22 mouse cellular contexts compared by ENCODE assay signal in genomic region chr4:129971989-129972388, GRCm38 (mm10). TPM values are rescaled to one million over a fixed set of nuclear protein-coding genes. Genes with fewer than 3 reads are reported as not detected.
DNase-seq lines count a peak whose midpoint lies in the region; ATAC-seq and TF ChIP-seq lines count a peak whose summit lies in the region.
"Had no signal": no experiment of that assay in that cellular context is flagged by ENCODE, and none has a peak within 500 bp of the region (broad histone marks: within the 10 kb centered on the region; RNA-seq: fewer than 3 reads in every experiment).

No protein-coding gene starts in this region.

- H3K36me3 ChIP-seq in forebrain, embryonic 14.5 days (ENCODE audit: control insufficient read depth, insufficient read depth, low read length) = no peaks in the 10 kb centered on the region
- H3K36me3 ChIP-seq in forebrain, embryonic 10.5 days (replicated peaks) = no peaks in the 10 kb centered on the region
- no peaks in the 10 kb centered on the region for H3K36me3 ChIP-seq in hindbrain, embryonic 12.5 days
- no peaks in the 10 kb centered on the region for H3K36me3 ChIP-seq in hindbrain, embryonic 11.5 days (ENCODE audit: control insufficient read depth, insufficient read depth, low read length)
- no peaks in the 10 kb centered on the region for H3K36me3 ChIP-seq in hindbrain, postnatal 0 days (ENCODE audit: insufficient read depth, low read length)
- H3K36me3 ChIP-seq: G1E; limb, embryonic 10.5 days; liver, embryonic 12.5 days had no signal

- H3K9ac ChIP-seq in forebrain, embryonic 14.5 days (ENCODE audit: low read length) = no peak overlapping the region
- H3K9ac ChIP-seq in hindbrain, embryonic 12.5 days = peak overlapping the region; percentile 23; the same call in 1 of the 2 replicates
- H3K9ac ChIP-seq in hindbrain, embryonic 11.5 days (ENCODE audit: low read depth, low read length) = no peak overlapping the region
- no peak overlapping the region for H3K9ac ChIP-seq in hindbrain, postnatal 0 days (replicated peaks; ENCODE audit: low read length)
- H3K9ac ChIP-seq: liver, embryonic 12.5 days had no signal

- no peak overlapping the region for H3K4me2 ChIP-seq in forebrain, embryonic 14.5 days (ENCODE audit: low read length)
- no peak overlapping the region for H3K4me2 ChIP-seq in hindbrain, embryonic 12.5 days (replicated peaks)
- no peak overlapping the region for H3K4me2 ChIP-seq in hindbrain, embryonic 11.5 days (replicated peaks; ENCODE audit: low read depth, low read length)
- no peak overlapping the region for H3K4me2 ChIP-seq in hindbrain, postnatal 0 days (ENCODE audit: low read depth, low read length)
- H3K4me2 ChIP-seq: liver, embryonic 12.5 days; midbrain, embryonic 11.5 days had no signal

- DNase-seq in forebrain, embryonic 14.5 days (ENCODE audit: low spot score) = peak; percentile 72
- no peak for DNase-seq in forebrain, embryonic 10.5 days (ENCODE audit: extremely low spot score, low spot score)
- no peak for DNase-seq in hindbrain, embryonic 11.5 days (ENCODE audit: low spot score)
- DNase-seq in lung, postnatal 10 days = peak; percentile 47
- no peak for DNase-seq in lung, postnatal 4 days
- DNase-seq in hindbrain, postnatal 0 days (ENCODE audit: low spot score) = peak; percentile 68
- DNase-seq: adrenal gland, adult 2 months; B cell, adult 2 months; cerebellum, adult 9-10 months; kidney, postnatal 36 days; layer of hippocampus, postnatal 36 days; lung, postnatal 14 days; thymus, postnatal 14 days had no signal

- no peak overlapping the region for H3K4me3 ChIP-seq in forebrain, embryonic 14.5 days (ENCODE audit: low read depth, low read length)
- H3K4me3 ChIP-seq in forebrain, embryonic 10.5 days = no peak overlapping the region
- H3K4me3 ChIP-seq in hindbrain, embryonic 12.5 days = no peak overlapping the region
- no peak overlapping the region for H3K4me3 ChIP-seq in hindbrain, embryonic 11.5 days (ENCODE audit: low read depth, low read length)
- no peak overlapping the region for H3K4me3 ChIP-seq in hindbrain, postnatal 0 days (ENCODE audit: low read length)
- H3K4me3 ChIP-seq: erythroblast, embryonic 14.5 days; limb, embryonic 10.5 days; liver, embryonic 12.5 days had no signal

- ATAC-seq in forebrain, embryonic 14.5 days = no peak
- no peak for ATAC-seq in hindbrain, embryonic 12.5 days (ENCODE audit: low FRiP score)
- no peak for ATAC-seq in hindbrain, embryonic 11.5 days (ENCODE audit: low FRiP score)
- ATAC-seq in hindbrain, postnatal 0 days = no peak
- ATAC-seq: intestine, embryonic 16.5 days; liver, embryonic 12.5 days had no signal

- no peaks in the 10 kb centered on the region for H3K27me3 ChIP-seq in forebrain, embryonic 14.5 days (replicated peaks; ENCODE audit: control insufficient read depth, insufficient read depth, low read length)
- H3K27me3 ChIP-seq in forebrain, embryonic 10.5 days (ENCODE audit: poor library complexity, severe bottlenecking) = peaks cover 83% of the 10 kb centered on the region
- peaks cover 22% of the 10 kb centered on the region for H3K27me3 ChIP-seq in hindbrain, embryonic 12.5 days
- H3K27me3 ChIP-seq in hindbrain, embryonic 11.5 days (ENCODE audit: control insufficient read depth, insufficient read depth, low read length) = peaks cover 4% of the 10 kb centered on the region; the same call in 1 of the 2 replicates
- no peaks in the 10 kb centered on the region for H3K27me3 ChIP-seq in hindbrain, postnatal 0 days (ENCODE audit: insufficient read depth, low read length)

- no peak for TF ChIP-seq CTCF in hindbrain, postnatal 0 days (IDR thresholded peaks at IDR 0.05; ENCODE audit: low read depth)

- H3K9me3 ChIP-seq in forebrain, embryonic 14.5 days (replicated peaks; ENCODE audit: control insufficient read depth, low read length) = no peaks in the 10 kb centered on the region
- H3K9me3 ChIP-seq in forebrain, embryonic 10.5 days = no peaks in the 10 kb centered on the region
- no peaks in the 10 kb centered on the region for H3K9me3 ChIP-seq in hindbrain, embryonic 12.5 days (replicated peaks)
- no peaks in the 10 kb centered on the region for H3K9me3 ChIP-seq in hindbrain, embryonic 11.5 days (ENCODE audit: control insufficient read depth, low read length)
- H3K9me3 ChIP-seq in hindbrain, postnatal 0 days (ENCODE audit: low read length) = no peaks in the 10 kb centered on the region
- H3K9me3 ChIP-seq: G1E; limb, embryonic 10.5 days; liver, embryonic 12.5 days had no signal

- WGBS in forebrain, embryonic 14.5 days = 21% methylated on average over 7 of the region's 7 CpGs
- 49% methylated on average over 7 of the region's 7 CpGs for WGBS in forebrain, embryonic 10.5 days
- 44% methylated on average over 7 of the region's 7 CpGs for WGBS in hindbrain, embryonic 12.5 days
- WGBS in hindbrain, embryonic 11.5 days = 40% methylated on average over 7 of the region's 7 CpGs
- WGBS in hindbrain, postnatal 0 days = 26% methylated on average over 7 of the region's 7 CpGs

- H3K4me1 ChIP-seq in forebrain, embryonic 14.5 days (ENCODE audit: control insufficient read depth, insufficient read depth, low read length) = peaks cover 30% of the 10 kb centered on the region
- H3K4me1 ChIP-seq in forebrain, embryonic 10.5 days = peaks cover 45% of the 10 kb centered on the region
- H3K4me1 ChIP-seq in hindbrain, embryonic 12.5 days = peaks cover 40% of the 10 kb centered on the region
- peaks cover 15% of the 10 kb centered on the region for H3K4me1 ChIP-seq in hindbrain, embryonic 11.5 days (replicated peaks; ENCODE audit: control insufficient read depth, insufficient read depth, low read length)
- peaks cover 14% of the 10 kb centered on the region for H3K4me1 ChIP-seq in hindbrain, postnatal 0 days (ENCODE audit: insufficient read depth, low read length)
- H3K4me1 ChIP-seq: liver, embryonic 12.5 days had no signal

- H3K27ac ChIP-seq in forebrain, embryonic 14.5 days (ENCODE audit: low read depth, low read length) = no peak overlapping the region
- H3K27ac ChIP-seq in forebrain, embryonic 10.5 days = no peak overlapping the region
- no peak overlapping the region for H3K27ac ChIP-seq in hindbrain, embryonic 12.5 days
- H3K27ac ChIP-seq in hindbrain, embryonic 11.5 days (ENCODE audit: low read depth, low read length) = no peak overlapping the region
- H3K27ac ChIP-seq in hindbrain, postnatal 0 days = no peak overlapping the region
- H3K27ac ChIP-seq: limb, embryonic 10.5 days; liver, embryonic 12.5 days; stomach, postnatal 0 days had no signal

RNA-seq across cellular contexts. Expression of gene Adgrb2, which starts 12.7 kb away (rescaled TPM):
- polyA plus RNA-seq in forebrain, embryonic 14.5 days (2014; fragmentation: Nextera tagmentation; extraction: Ambion mirVana) = 6.6 and 12.3 TPM in 2 replicates
- polyA plus RNA-seq in forebrain, embryonic 10.5 days (2016; fragmentation: Nextera tagmentation; extraction: Ambion mirVana) = 0.84 and 1.4 TPM in 2 replicates
- polyA plus RNA-seq in hindbrain, embryonic 12.5 days (2016; fragmentation: Nextera tagmentation; extraction: Ambion mirVana) = 10.3 and 12.6 TPM in 2 replicates
- 4.5 and 6.3 TPM in 2 replicates for polyA plus RNA-seq in hindbrain, embryonic 11.5 days (2014; fragmentation: Nextera tagmentation; extraction: Ambion mirVana)
- 306 and 313 TPM in 2 replicates for total RNA-seq in hindbrain, postnatal 0 days (2014; rRNA removed)
- 14.3 and 15.9 TPM in 2 replicates for polyA plus RNA-seq in hindbrain, postnatal 0 days (2015; fragmentation: Nextera tagmentation; extraction: Ambion mirVana)
- total RNA-seq: granulocyte monocyte progenitor cell, adult 5-6 weeks had no signal
- polyA plus RNA-seq: erythroblast, embryonic 14.5 days; G1E had no signal

RNA-seq across cellular contexts. Expression of gene Spocd1, which starts 42.9 kb away (rescaled TPM):
- not detected in 2 replicates for polyA plus RNA-seq in forebrain, embryonic 14.5 days (2014; fragmentation: Nextera tagmentation; extraction: Ambion mirVana)
- not detected in 2 replicates for polyA plus RNA-seq in forebrain, embryonic 10.5 days (2016; fragmentation: Nextera tagmentation; extraction: Ambion mirVana)
- polyA plus RNA-seq in hindbrain, embryonic 12.5 days (2016; fragmentation: Nextera tagmentation; extraction: Ambion mirVana) = 0.06 TPM in 1 of 2 replicates, not detected in the other
- 0.08 TPM in 1 of 2 replicates, not detected in the other for polyA plus RNA-seq in hindbrain, embryonic 11.5 days (2014; fragmentation: Nextera tagmentation; extraction: Ambion mirVana)
- total RNA-seq in hindbrain, postnatal 0 days (2014; rRNA removed) = 0.37 TPM in 1 of 2 replicates, not detected in the other
- 0.08 TPM in 2 replicates for polyA plus RNA-seq in hindbrain, postnatal 0 days (2015; fragmentation: Nextera tagmentation; extraction: Ambion mirVana)
- total RNA-seq: G1E; granulocyte monocyte progenitor cell, adult 5-6 weeks had no signal
- polyA plus RNA-seq: erythroblast, embryonic 14.5 days; G1E; intestine, embryonic 16.5 days; limb, embryonic 10.5 days; midbrain, embryonic 11.5 days; stomach, postnatal 0 days had no signal

Comparison
In these comparisons a context has a peak if more than half of its experiments do, and no peak if none do; other contexts are left out.
1. DNase-seq: peak in forebrain, embryonic 14.5 days (single experiment), lung, postnatal 10 days (single experiment) and hindbrain, postnatal 0 days (single experiment); none in forebrain, embryonic 10.5 days (single experiment), hindbrain, embryonic 11.5 days (single experiment) and lung, postnatal 4 days (0 of 2).